Mouse (Mus musculus) kidney, postnatal 0 days (tissue): Measurements from ENCODE around the gene Sap30. TPM values are rescaled to one million over a fixed set of nuclear protein-coding genes. Genes with fewer than 3 reads are reported as not detected.

ENCODE experiments used
- ATAC-seq: fragments of 200-750 bp; cut with Nextera tagmentation; replicated peaks from 2 replicates; pipeline ENCODE4 v1.8.0; 2017; ENCODE audit warnings: low read depth, moderate number of reproducible peaks, moderate TSS enrichment, moderate library complexity; ENCODE audit not compliant: low FRiP score
- DNase-seq: peaks from one replicate; pipeline ENCODE4 v3.0.0-alpha.2; 2016; ENCODE audit warnings: low spot score
- H3K27ac ChIP-seq: fragments of 300-500 bp; sonication (generic); 2 replicates; pipeline ENCODE4 v1.5.1; 2014; ENCODE audit warnings: mild to moderate bottlenecking
- H3K27me3 ChIP-seq: fragments of 300-500 bp; sonication (generic); 2 replicates; pipeline ENCODE4 v1.6.1; 2014; ENCODE audit warnings: low read length, mixed read lengths; ENCODE audit not compliant: insufficient read depth
- H3K36me3 ChIP-seq: fragments of 300-500 bp; sonication (generic); 2 replicates; pipeline ENCODE4 v1.6.1; 2014; ENCODE audit warnings: low read length, mixed read lengths; ENCODE audit not compliant: insufficient read depth
- H3K4me1 ChIP-seq: fragments of 300-500 bp; sonication (generic); replicated peaks from 2 replicates; pipeline ENCODE4 v1.6.1; 2014; ENCODE audit warnings: antibody characterized with exemption, low read length, mixed read lengths; ENCODE audit not compliant: insufficient read depth
- H3K4me2 ChIP-seq: fragments of 300-500 bp; sonication (generic); 2 replicates; pipeline ENCODE4 v1.6.1; 2014; ENCODE audit warnings: mild to moderate bottlenecking, low read length, moderate library complexity, mixed read lengths
- H3K4me3 ChIP-seq: fragments of 300-500 bp; sonication (generic); replicated peaks from 2 replicates; pipeline ENCODE4 v1.5.1; 2014; ENCODE audit warnings: low read depth, low read length
- H3K9ac ChIP-seq: fragments of 300-500 bp; sonication (generic); 2 replicates; pipeline ENCODE4 v1.6.1; 2014; ENCODE audit warnings: low read depth, low read length
- H3K9me3 ChIP-seq: fragments of 300-500 bp; sonication (generic); replicated peaks from 2 replicates; pipeline ENCODE4 v1.6.1; 2016; ENCODE audit warnings: low read length, inconsistent platforms, mixed read lengths
- CTCF ChIP-seq: IDR thresholded peaks from 2 replicates; pipeline ENCODE4 v1.5.1; 2016; ENCODE audit warnings: antibody characterized with exemption, low read depth, mild to moderate bottlenecking, moderate library complexity
- WGBS: fragments of 180-500 bp; shearing (Covaris S2); extraction: QIAGEN DNeasy Blood & Tissue Kit; methylation state at CpG from one replicate; pipeline ENCODE4 v1.1.7; 2014; 5-methylcytosine and 5-hydroxymethylcytosine counted together
- polyA plus RNA-seq: library from polyadenylated mRNA; unstranded; fragments of >200 nt; fragmentation: Nextera tagmentation; extraction: Ambion mirVana; gene quantifications from 2 replicates; pipeline ENCODE4 v1.2.1, GENCODE M21; 2015

Gene Sap30
- polyA plus RNA-seq, 1 experiment from 2014 or later = 35.4 TPM

- ATAC-seq (no peak), DNase-seq (peak; percentile 39)
- Histone ChIP-seq H3K36me3 (no peaks in the 10 kb centered on the region), H3K9ac (no peak overlapping the region), H3K27ac (no peak overlapping the region), H3K9me3 (no peaks in the 10 kb centered on the region), H3K27me3 (no peaks in the 10 kb centered on the region), H3K4me3 (no peak overlapping the region), H3K4me2 (no peak overlapping the region), H3K4me1 (no peaks in the 10 kb centered on the region)
- TF ChIP-seq CTCF = no peak
- 37% methylated on average over 18 of the region's 18 CpGs for WGBS
Observed at GRCm38 (mm10) chr8:57435768-57436436, 51.8 kb downstream of the Sap30 start.

- no peak for ATAC-seq
- no peak for TF ChIP-seq CTCF
Observed at GRCm38 (mm10) chr8:57432802-57433201, 54.9 kb downstream of the Sap30 start.

More at GRCm38 (mm10) chr8:57432802-57433201, 54.9 kb downstream of the Sap30 start:
- WGBS = 61% methylated on average over 5 of the region's 5 CpGs
- no peak overlapping the region for H3K27ac ChIP-seq
- DNase-seq = no peak
- H3K9ac ChIP-seq = no peak overlapping the region
- no peak overlapping the region for H3K4me2 ChIP-seq
- H3K27me3 ChIP-seq = no peaks in the 10 kb centered on the region
- no peaks in the 10 kb centered on the region for H3K36me3 ChIP-seq
- H3K4me1 ChIP-seq = no peaks in the 10 kb centered on the region
- H3K9me3 ChIP-seq = no peaks in the 10 kb centered on the region
- H3K4me3 ChIP-seq = no peak overlapping the region

Other genes with a start within 250 kb of the Sap30 start
- gene Hand2, start 166.9 kb downstream of the Sap30 start, polyA plus RNA-seq = not detected in 2 replicates
- not detected in 2 replicates for gene Scrg1, start 31.9 kb downstream of the Sap30 start, polyA plus RNA-seq
- gene Hmgb2, start 24.0 kb upstream of the Sap30 start, polyA plus RNA-seq = 307 and 357 TPM in 2 replicates
- 14.9 and 16.9 TPM in 2 replicates for gene Galnt7, start 165.2 kb upstream of the Sap30 start, polyA plus RNA-seq